Mouse (Mus musculus): ENCODE measurements around the gene Grin2d. TPM values are rescaled to one million over a fixed set of nuclear protein-coding genes. Genes with fewer than 3 reads are reported as not detected.
A peak's percentile ranks its signal among the peaks of the same experiment; 100 is the strongest.

Gene Grin2d
- polyA plus RNA-seq, 1 experiment from 2014 or later: 4.3 TPM

- no peaks in the 10 kb centered on the region; the same call in 1 of the 2 replicates for H3K4me1 ChIP-seq (ENCODE audit: control insufficient read depth, insufficient read depth, low read length)
- peaks cover 17% of the 10 kb centered on the region for H3K36me3 ChIP-seq (ENCODE audit: control insufficient read depth, insufficient read depth, low read length)
- no peak within 1 kb of the TSS for H3K27ac ChIP-seq (ENCODE audit: low read depth, low read length)
- H3K4me2 ChIP-seq (ENCODE audit: low read depth, low read length): no peak within 1 kb of the TSS
- no peak within 1 kb of the TSS for H3K9ac ChIP-seq (replicated peaks; ENCODE audit: low read depth, low read length)
- no peaks in the 10 kb centered on the region for H3K9me3 ChIP-seq (ENCODE audit: control insufficient read depth, low read length)
- no peaks in the 10 kb centered on the region for H3K27me3 ChIP-seq (ENCODE audit: control insufficient read depth, insufficient read depth, low read length)
- H3K4me3 ChIP-seq (ENCODE audit: low read depth, low read length): no peak within 1 kb of the TSS
- ATAC-seq (ENCODE audit: low read depth): no peak
- 79% methylated on average over 6 of the region's 7 CpGs for WGBS
Observed at GRCm38 (mm10) chr7:45824598-45824997, 53.6 kb downstream of the Grin2d start, which contains the start of gene Kcnj14. Kcnj14 (minus strand) TSS chr7:45824782.

- Histone ChIP-seq H3K27ac (ENCODE audit: low read depth, low read length) (no peak overlapping the region), H3K4me1 (ENCODE audit: control insufficient read depth, insufficient read depth, low read length) (no peaks in the 10 kb centered on the region), H3K9me3 (ENCODE audit: control insufficient read depth, low read length) (no peaks in the 10 kb centered on the region), H3K4me3 (ENCODE audit: low read depth, low read length) (no peak overlapping the region), H3K36me3 (ENCODE audit: control insufficient read depth, insufficient read depth, low read length) (peaks cover 6% of the 10 kb centered on the region; the same call in 1 of the 2 replicates), H3K4me2 (ENCODE audit: low read depth, low read length) (no peak overlapping the region), H3K27me3 (ENCODE audit: control insufficient read depth, insufficient read depth, low read length) (no peaks in the 10 kb centered on the region), H3K9ac (replicated peaks; ENCODE audit: low read depth, low read length) (no peak overlapping the region)
- ATAC-seq (ENCODE audit: low read depth): no peak
Observed at GRCm38 (mm10) chr7:45820913-45821312, 57.3 kb downstream of the Grin2d start.

- no peak overlapping the region for H3K4me3 ChIP-seq (ENCODE audit: low read depth, low read length)
- no peaks in the 10 kb centered on the region for H3K9me3 ChIP-seq (ENCODE audit: control insufficient read depth, low read length)
- H3K36me3 ChIP-seq (ENCODE audit: control insufficient read depth, insufficient read depth, low read length): peaks cover under 1% of the 10 kb centered on the region; the same call in 1 of the 2 replicates
- WGBS: 10% methylated on average over 25 of the region's 25 CpGs
- H3K27me3 ChIP-seq (ENCODE audit: control insufficient read depth, insufficient read depth, low read length): no peaks in the 10 kb centered on the region
- no peak overlapping the region for H3K9ac ChIP-seq (replicated peaks; ENCODE audit: low read depth, low read length)
- H3K27ac ChIP-seq (ENCODE audit: low read depth, low read length): no peak overlapping the region
- no peak overlapping the region; the same call in 1 of the 2 replicates for H3K4me2 ChIP-seq (ENCODE audit: low read depth, low read length)
- no peak for ATAC-seq (ENCODE audit: low read depth)
- peaks cover 7% of the 10 kb centered on the region; the same call in 1 of the 2 replicates for H3K4me1 ChIP-seq (ENCODE audit: control insufficient read depth, insufficient read depth, low read length)
Observed at GRCm38 (mm10) chr7:45819843-45820242, 58.3 kb downstream of the Grin2d start.

- Histone ChIP-seq H3K27me3 (ENCODE audit: control insufficient read depth, insufficient read depth, low read length) (no peaks in the 10 kb centered on the region), H3K4me1 (ENCODE audit: control insufficient read depth, insufficient read depth, low read length) (peaks cover 23% of the 10 kb centered on the region), H3K36me3 (ENCODE audit: control insufficient read depth, insufficient read depth, low read length) (peaks cover 19% of the 10 kb centered on the region), H3K4me2 (ENCODE audit: low read depth, low read length) (no peak overlapping the region), H3K9me3 (ENCODE audit: control insufficient read depth, low read length) (no peaks in the 10 kb centered on the region), H3K27ac (ENCODE audit: low read depth, low read length) (no peak overlapping the region), H3K9ac (replicated peaks; ENCODE audit: low read depth, low read length) (no peak overlapping the region), H3K4me3 (ENCODE audit: low read depth, low read length) (no peak overlapping the region)
- ATAC-seq (ENCODE audit: low read depth): no peak
- 75% methylated on average over 2 of the region's 2 CpGs for WGBS
Observed at GRCm38 (mm10) chr7:45815984-45816351, 62.2 kb downstream of the Grin2d start.

GRCm38 (mm10) chr7:45815323-45815983, 62.7 kb downstream of the Grin2d start:
- Histone ChIP-seq H3K4me2 (ENCODE audit: low read depth, low read length) (peak overlapping the region; percentile 59), H3K36me3 (ENCODE audit: control insufficient read depth, insufficient read depth, low read length) (peaks cover 24% of the 10 kb centered on the region), H3K27ac (ENCODE audit: low read depth, low read length) (peak overlapping the region; percentile 61), H3K9me3 (ENCODE audit: control insufficient read depth, low read length) (no peaks in the 10 kb centered on the region), H3K4me1 (ENCODE audit: control insufficient read depth, insufficient read depth, low read length) (peaks cover 23% of the 10 kb centered on the region), H3K4me3 (ENCODE audit: low read depth, low read length) (0 out of 2 replicates have a peak overlapping the region, but pooled peaks have one; percentile 4), H3K9ac (replicated peaks; ENCODE audit: low read depth, low read length) (no peak overlapping the region), H3K27me3 (ENCODE audit: control insufficient read depth, insufficient read depth, low read length) (no peaks in the 10 kb centered on the region)
- no peak for ATAC-seq (ENCODE audit: low read depth)
- WGBS: 46% methylated on average over 10 of the region's 10 CpGs

GRCm38 (mm10) chr7:45814841-45815240, 63.3 kb downstream of the Grin2d start:
- Histone ChIP-seq H3K9ac (replicated peaks; ENCODE audit: low read depth, low read length) (0 out of 2 replicates have a peak overlapping the region, but pooled peaks have one; percentile 8), H3K36me3 (ENCODE audit: control insufficient read depth, insufficient read depth, low read length) (peaks cover 30% of the 10 kb centered on the region), H3K4me1 (ENCODE audit: control insufficient read depth, insufficient read depth, low read length) (peaks cover 23% of the 10 kb centered on the region), H3K27ac (ENCODE audit: low read depth, low read length) (peak overlapping the region; percentile 61), H3K9me3 (ENCODE audit: control insufficient read depth, low read length) (no peaks in the 10 kb centered on the region), H3K4me3 (ENCODE audit: low read depth, low read length) (peak overlapping the region; percentile 23), H3K27me3 (ENCODE audit: control insufficient read depth, insufficient read depth, low read length) (no peaks in the 10 kb centered on the region), H3K4me2 (ENCODE audit: low read depth, low read length) (peak overlapping the region; percentile 59)
- no peak for ATAC-seq (ENCODE audit: low read depth)
- WGBS: 5% methylated on average over 5 of the region's 5 CpGs

- Histone ChIP-seq H3K27ac (ENCODE audit: low read depth, low read length) (peak within 1 kb of the TSS; percentile 100), H3K27me3 (ENCODE audit: control insufficient read depth, insufficient read depth, low read length) (no peaks in the 10 kb centered on the region), H3K4me1 (ENCODE audit: control insufficient read depth, insufficient read depth, low read length) (peaks cover 23% of the 10 kb centered on the region), H3K9me3 (ENCODE audit: control insufficient read depth, low read length) (no peaks in the 10 kb centered on the region), H3K36me3 (ENCODE audit: control insufficient read depth, insufficient read depth, low read length) (peaks cover 38% of the 10 kb centered on the region), H3K9ac (replicated peaks; ENCODE audit: low read depth, low read length) (peak within 1 kb of the TSS; percentile 99), H3K4me2 (ENCODE audit: low read depth, low read length) (peak within 1 kb of the TSS; percentile 95), H3K4me3 (ENCODE audit: low read depth, low read length) (peak within 1 kb of the TSS; percentile 96)
- peak; percentile 98 for ATAC-seq (ENCODE audit: low read depth)
- under 1% methylated on average over 79 of the region's 92 CpGs for WGBS
Observed at GRCm38 (mm10) chr7:45813787-45814779, 64.1 kb downstream of the Grin2d start, which contains the start of gene Cyth2. Cyth2 (minus strand) TSS chr7:45814581.

- H3K27ac ChIP-seq (ENCODE audit: low read depth, low read length): no peak overlapping the region
- 89% methylated on average over 8 of the region's 8 CpGs for WGBS
- no peak for ATAC-seq (ENCODE audit: low read depth)
- H3K9ac ChIP-seq (replicated peaks; ENCODE audit: low read depth, low read length): peak overlapping the region; percentile 99
- no peaks in the 10 kb centered on the region for H3K9me3 ChIP-seq (ENCODE audit: control insufficient read depth, low read length)
- peaks cover 23% of the 10 kb centered on the region for H3K4me1 ChIP-seq (ENCODE audit: control insufficient read depth, insufficient read depth, low read length)
- no peaks in the 10 kb centered on the region for H3K27me3 ChIP-seq (ENCODE audit: control insufficient read depth, insufficient read depth, low read length)
- H3K4me3 ChIP-seq (ENCODE audit: low read depth, low read length): peak overlapping the region; percentile 96
- H3K36me3 ChIP-seq (ENCODE audit: control insufficient read depth, insufficient read depth, low read length): peaks cover 49% of the 10 kb centered on the region
- peak overlapping the region; percentile 95 for H3K4me2 ChIP-seq (ENCODE audit: low read depth, low read length)
Observed at GRCm38 (mm10) chr7:45812921-45813320, 65.3 kb downstream of the Grin2d start.

Measured in neural tube, embryonic 14.5 days (tissue).